19 mouse cellular contexts compared by ENCODE assay signal in genomic region chr17:64540411-64540810, GRCm38 (mm10).
DNase-seq lines count a peak whose midpoint lies in the region; ATAC-seq and TF ChIP-seq lines count a peak whose summit lies in the region.
"Had no signal": no experiment of that assay in that cellular context is flagged by ENCODE, and none has a peak within 500 bp of the region (broad histone marks: within the 10 kb centered on the region; RNA-seq: fewer than 3 reads in every experiment).

No protein-coding gene starts in this region.

- H3K36me3 ChIP-seq in forebrain, embryonic 13.5 days (ENCODE audit: poor library complexity, severe bottlenecking): no peaks in the 10 kb centered on the region
- H3K36me3 ChIP-seq in forebrain, embryonic 11.5 days (ENCODE audit: control insufficient read depth, insufficient read depth, low read length): no peaks in the 10 kb centered on the region
- no peaks in the 10 kb centered on the region for H3K36me3 ChIP-seq in midbrain, embryonic 11.5 days (ENCODE audit: control insufficient read depth, insufficient read depth, low read length)
- no peaks in the 10 kb centered on the region for H3K36me3 ChIP-seq in midbrain, embryonic 10.5 days
- H3K36me3 ChIP-seq in forebrain, postnatal 0 days (ENCODE audit: insufficient read depth): no peaks in the 10 kb centered on the region
- H3K36me3 ChIP-seq in midbrain, embryonic 16.5 days (ENCODE audit: control insufficient read depth, insufficient read depth, low read length): no peaks in the 10 kb centered on the region
- H3K36me3 ChIP-seq: embryonic facial prominence, embryonic 10.5 days; heart, embryonic 15.5 days; hindbrain, embryonic 13.5 days had no signal

- ATAC-seq in forebrain, embryonic 13.5 days: peak; percentile 76
- ATAC-seq in forebrain, embryonic 11.5 days (replicated peaks; ENCODE audit: low FRiP score): no peak
- no peak for ATAC-seq in midbrain, embryonic 11.5 days (ENCODE audit: low FRiP score)
- peak; percentile 67; the same call in 1 of the 2 replicates for ATAC-seq in forebrain, postnatal 0 days
- ATAC-seq in midbrain, embryonic 16.5 days: peak; percentile 47; the same call in 1 of the 2 replicates
- ATAC-seq: hindbrain, postnatal 0 days had no signal

- no peaks in the 10 kb centered on the region for H3K9me3 ChIP-seq in forebrain, embryonic 13.5 days (replicated peaks)
- no peaks in the 10 kb centered on the region for H3K9me3 ChIP-seq in forebrain, embryonic 11.5 days (ENCODE audit: control insufficient read depth, low read length)
- H3K9me3 ChIP-seq in midbrain, embryonic 11.5 days (ENCODE audit: control insufficient read depth, low read length): no peaks in the 10 kb centered on the region
- H3K9me3 ChIP-seq in midbrain, embryonic 10.5 days (replicated peaks): no peaks in the 10 kb centered on the region
- no peaks in the 10 kb centered on the region for H3K9me3 ChIP-seq in forebrain, postnatal 0 days (ENCODE audit: low read length)
- H3K9me3 ChIP-seq in midbrain, embryonic 16.5 days (replicated peaks; ENCODE audit: control insufficient read depth, low read length, poor library complexity, severe bottlenecking): no peaks in the 10 kb centered on the region
- H3K9me3 ChIP-seq: embryonic facial prominence, embryonic 10.5 days; heart, embryonic 15.5 days; hindbrain, embryonic 13.5 days had no signal

- TF ChIP-seq CTCF in forebrain, postnatal 0 days (IDR thresholded peaks at IDR 0.05; ENCODE audit: low read depth): no peak

- 65% methylated on average over 8 of the region's 8 CpGs for WGBS in forebrain, embryonic 13.5 days
- 81% methylated on average over 8 of the region's 8 CpGs for WGBS in forebrain, embryonic 11.5 days
- WGBS in midbrain, embryonic 11.5 days: 87% methylated on average over 8 of the region's 8 CpGs
- WGBS in midbrain, embryonic 10.5 days: 89% methylated on average over 8 of the region's 8 CpGs
- 68% methylated on average over 8 of the region's 8 CpGs for WGBS in forebrain, postnatal 0 days
- WGBS in midbrain, embryonic 16.5 days: 53% methylated on average over 8 of the region's 8 CpGs

- no peak overlapping the region for H3K9ac ChIP-seq in forebrain, embryonic 13.5 days
- no peak overlapping the region for H3K9ac ChIP-seq in forebrain, embryonic 11.5 days (ENCODE audit: low read length)
- H3K9ac ChIP-seq in midbrain, embryonic 11.5 days (ENCODE audit: low read length): no peak overlapping the region
- no peak overlapping the region for H3K9ac ChIP-seq in forebrain, postnatal 0 days
- H3K9ac ChIP-seq in midbrain, embryonic 16.5 days (ENCODE audit: low read depth, low read length): no peak overlapping the region
- H3K9ac ChIP-seq: heart, embryonic 15.5 days; hindbrain, embryonic 13.5 days had no signal

- H3K4me3 ChIP-seq in forebrain, embryonic 13.5 days: no peak overlapping the region
- H3K4me3 ChIP-seq in forebrain, embryonic 11.5 days (ENCODE audit: low read depth, low read length): no peak overlapping the region
- no peak overlapping the region for H3K4me3 ChIP-seq in midbrain, embryonic 11.5 days (ENCODE audit: low read depth, low read length)
- no peak overlapping the region for H3K4me3 ChIP-seq in midbrain, embryonic 10.5 days
- H3K4me3 ChIP-seq in forebrain, postnatal 0 days (ENCODE audit: low read depth, low read length): no peak overlapping the region
- H3K4me3 ChIP-seq in midbrain, embryonic 16.5 days (ENCODE audit: low read depth, low read length): no peak overlapping the region
- H3K4me3 ChIP-seq: embryonic facial prominence, embryonic 10.5 days; heart, adult 2 months; heart, embryonic 15.5 days; hindbrain, embryonic 13.5 days had no signal

- H3K4me1 ChIP-seq in forebrain, embryonic 13.5 days: peaks cover 18% of the 10 kb centered on the region; the same call in 1 of the 2 replicates
- H3K4me1 ChIP-seq in forebrain, embryonic 11.5 days (replicated peaks; ENCODE audit: control insufficient read depth, insufficient read depth, low read length): no peaks in the 10 kb centered on the region; the same call in 1 of the 2 replicates
- H3K4me1 ChIP-seq in midbrain, embryonic 11.5 days (ENCODE audit: control insufficient read depth, insufficient read depth, low read length): peaks cover 15% of the 10 kb centered on the region
- peaks cover 29% of the 10 kb centered on the region for H3K4me1 ChIP-seq in midbrain, embryonic 10.5 days
- 0 out of 2 replicates have a peak, but pooled peaks cover 8% of the 10 kb centered on the region for H3K4me1 ChIP-seq in forebrain, postnatal 0 days (ENCODE audit: insufficient read depth)
- H3K4me1 ChIP-seq in midbrain, embryonic 16.5 days (ENCODE audit: control insufficient read depth, insufficient read depth, low read length): peaks cover 16% of the 10 kb centered on the region

- DNase-seq in forebrain, embryonic 11.5 days (ENCODE audit: low spot score): no peak
- peak; percentile 77 for DNase-seq in midbrain, embryonic 11.5 days (ENCODE audit: low spot score, missing footprints)
- DNase-seq in midbrain, embryonic 10.5 days (ENCODE audit: low spot score): no peak
- DNase-seq in forebrain, postnatal 0 days: no peak
- no peak for DNase-seq in layer of hippocampus, adult 9-11 months
- DNase-seq: adrenal gland, postnatal 10 days; cerebellum, adult 11-12 months; cerebellum, adult 9-11 months; cerebellum, postnatal 36 days; gastrocnemius, postnatal 14 days; heart, adult 2 months; heart, postnatal 14 days had no signal

- H3K27me3 ChIP-seq in forebrain, embryonic 13.5 days: no peaks in the 10 kb centered on the region
- H3K27me3 ChIP-seq in forebrain, embryonic 11.5 days (ENCODE audit: control insufficient read depth, insufficient read depth, low read length): no peaks in the 10 kb centered on the region
- no peaks in the 10 kb centered on the region for H3K27me3 ChIP-seq in midbrain, embryonic 11.5 days (ENCODE audit: control insufficient read depth, insufficient read depth, low read length)
- H3K27me3 ChIP-seq in midbrain, embryonic 10.5 days (ENCODE audit: low read depth, poor library complexity, severe bottlenecking): peaks cover 34% of the 10 kb centered on the region
- H3K27me3 ChIP-seq in forebrain, postnatal 0 days (ENCODE audit: insufficient read depth, low read length): no peaks in the 10 kb centered on the region
- no peaks in the 10 kb centered on the region for H3K27me3 ChIP-seq in midbrain, embryonic 16.5 days (ENCODE audit: control insufficient read depth, insufficient read depth, low read depth, low read length)
- H3K27me3 ChIP-seq: heart, embryonic 15.5 days; hindbrain, embryonic 13.5 days had no signal

- H3K27ac ChIP-seq in forebrain, embryonic 13.5 days: no peak overlapping the region
- no peak overlapping the region for H3K27ac ChIP-seq in forebrain, embryonic 11.5 days (ENCODE audit: low read depth, low read length)
- H3K27ac ChIP-seq in midbrain, embryonic 11.5 days (ENCODE audit: low read depth, low read length): no peak overlapping the region
- no peak overlapping the region for H3K27ac ChIP-seq in midbrain, embryonic 10.5 days (replicated peaks)
- H3K27ac ChIP-seq in forebrain, postnatal 0 days (ENCODE audit: low read depth, low read length): no peak overlapping the region
- 0 out of 2 replicates have a peak overlapping the region, but pooled peaks have one; percentile 2 for H3K27ac ChIP-seq in midbrain, embryonic 16.5 days (ENCODE audit: low read length)
- H3K27ac ChIP-seq: embryonic facial prominence, embryonic 10.5 days; heart, adult 2 months; heart, embryonic 15.5 days; hindbrain, embryonic 13.5 days; hindbrain, postnatal 0 days had no signal

- H3K4me2 ChIP-seq in forebrain, embryonic 13.5 days: no peak overlapping the region
- H3K4me2 ChIP-seq in forebrain, embryonic 11.5 days (ENCODE audit: low read depth, low read length, severe bottlenecking): no peak overlapping the region
- no peak overlapping the region for H3K4me2 ChIP-seq in midbrain, embryonic 11.5 days
- H3K4me2 ChIP-seq in forebrain, postnatal 0 days (ENCODE audit: low read depth): no peak overlapping the region
- H3K4me2 ChIP-seq in midbrain, embryonic 16.5 days (ENCODE audit: low read length): no peak overlapping the region
- H3K4me2 ChIP-seq: heart, embryonic 11.5 days; heart, embryonic 15.5 days; hindbrain, embryonic 13.5 days had no signal

Comparison
In these comparisons a context has a peak if more than half of its experiments do, and no peak if none do; other contexts are left out.
1. ATAC-seq: peak in forebrain, embryonic 13.5 days (single experiment), forebrain, postnatal 0 days (single experiment) and midbrain, embryonic 16.5 days (single experiment); none in forebrain, embryonic 11.5 days (single experiment) and midbrain, embryonic 11.5 days (single experiment).